Mouse (Mus musculus) heart, postnatal 0 days (tissue): Measurements from ENCODE around the gene Gm4553.

Source experiments
- CTCF ChIP-seq: IDR thresholded peaks from 2 replicates; pipeline ENCODE4 v1.5.1; 2016; ENCODE audit warnings: antibody characterized with exemption, control low read depth, low read depth
- EP300 ChIP-seq: IDR thresholded peaks from 2 replicates; pipeline ENCODE4 v1.6.1; 2016; ENCODE audit warnings: antibody characterized with exemption, low read depth

GRCm38 (mm10) chr7:142181021-142181420, 15.5 kb upstream of the Gm4553 start:
- no peak for TF ChIP-seq CTCF
- no peak for TF ChIP-seq EP300
